Mouse (Mus musculus): ENCODE results near the gene Arhgef10l. TPM values are rescaled to one million over a fixed set of nuclear protein-coding genes. Genes with fewer than 3 reads are reported as not detected.
"Not testable (repeated sequence)": the region's sequence is repeated elsewhere in the genome, so short reads cannot be mapped to it uniquely, and the experiment has no call there.

The Arhgef10l gene
- polyA plus RNA-seq, 1 experiment, result 52.7 TPM

DNA sequence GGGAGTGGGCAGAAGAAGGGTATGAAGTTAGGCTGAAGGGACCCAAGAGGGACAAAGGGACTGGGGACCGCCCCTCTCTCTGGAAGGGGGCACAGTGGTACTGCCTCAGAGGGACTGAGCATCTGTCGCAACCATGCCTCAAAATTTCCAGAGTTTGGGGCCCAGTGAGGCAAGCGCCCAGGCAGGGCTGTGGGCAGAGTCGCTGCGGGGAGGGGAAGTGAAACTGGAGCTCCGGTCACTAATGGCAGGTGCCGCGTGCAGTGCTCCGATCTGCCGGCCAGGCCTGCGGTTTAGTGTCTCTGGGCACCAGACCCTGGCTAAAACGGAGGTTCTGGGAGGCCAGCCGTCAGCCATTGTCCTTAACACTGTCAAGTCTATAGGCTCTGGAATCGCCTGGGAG, 99.0 kb downstream of the Arhgef10l start:
- TF ChIP-seq POLR2A (IDR thresholded peaks at IDR 0.05; ENCODE audit: borderline replicate concordance, insufficient read depth, low read length), result no peak
- no peak for TF ChIP-seq CTCF (IDR thresholded peaks at IDR 0.05; ENCODE audit: borderline replicate concordance, insufficient read depth, low read depth, low read length)
- Histone ChIP-seq H3K4me1 (ENCODE audit: control insufficient read depth, insufficient read depth, low read length) (peaks cover 27% of the 10 kb centered on the region), H3K27ac (ENCODE audit: insufficient read depth, low read length) (no peak overlapping the region), H3K27me3 (ENCODE audit: control insufficient read depth, insufficient read depth, low read length) (no peaks in the 10 kb centered on the region), H3K4me3 (replicated peaks; ENCODE audit: insufficient read depth, low read depth, low read length) (no peak overlapping the region)
- DNase-seq, result no peak
- WGBS, result 91% methylated on average over 14 of the region's 14 CpGs

DNA sequence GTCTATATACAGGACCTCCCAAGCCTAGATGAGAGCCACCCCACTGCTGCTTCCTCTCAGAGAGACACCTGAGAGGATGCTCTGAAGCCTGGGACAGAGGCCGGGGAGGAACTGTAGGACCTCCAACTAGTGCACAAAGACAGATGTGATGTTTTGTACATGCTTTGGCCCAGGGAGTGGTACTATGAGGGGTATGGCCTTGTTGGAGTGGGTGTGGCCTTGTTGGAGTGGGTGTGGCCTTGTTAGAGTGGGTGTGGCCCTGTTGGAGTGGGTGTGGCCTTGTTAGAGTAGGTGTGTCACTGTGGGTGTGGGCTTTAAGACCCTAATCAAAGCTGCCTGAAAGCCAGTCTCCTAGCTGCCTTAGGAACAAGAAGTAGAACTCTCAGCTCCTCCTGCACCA, 101.4 kb downstream of the Arhgef10l start:
- peaks cover 23% of the 10 kb centered on the region for H3K4me1 ChIP-seq (ENCODE audit: control insufficient read depth, insufficient read depth, low read length)
- H3K27me3 ChIP-seq (ENCODE audit: control insufficient read depth, insufficient read depth, low read length); DNase-seq; H3K27ac ChIP-seq (ENCODE audit: insufficient read depth, low read length); H3K4me3 ChIP-seq (replicated peaks; ENCODE audit: insufficient read depth, low read depth, low read length): not testable (repeated sequence)
- WGBS, result 93% methylated on average over 1 of the region's 1 CpGs

DNA sequence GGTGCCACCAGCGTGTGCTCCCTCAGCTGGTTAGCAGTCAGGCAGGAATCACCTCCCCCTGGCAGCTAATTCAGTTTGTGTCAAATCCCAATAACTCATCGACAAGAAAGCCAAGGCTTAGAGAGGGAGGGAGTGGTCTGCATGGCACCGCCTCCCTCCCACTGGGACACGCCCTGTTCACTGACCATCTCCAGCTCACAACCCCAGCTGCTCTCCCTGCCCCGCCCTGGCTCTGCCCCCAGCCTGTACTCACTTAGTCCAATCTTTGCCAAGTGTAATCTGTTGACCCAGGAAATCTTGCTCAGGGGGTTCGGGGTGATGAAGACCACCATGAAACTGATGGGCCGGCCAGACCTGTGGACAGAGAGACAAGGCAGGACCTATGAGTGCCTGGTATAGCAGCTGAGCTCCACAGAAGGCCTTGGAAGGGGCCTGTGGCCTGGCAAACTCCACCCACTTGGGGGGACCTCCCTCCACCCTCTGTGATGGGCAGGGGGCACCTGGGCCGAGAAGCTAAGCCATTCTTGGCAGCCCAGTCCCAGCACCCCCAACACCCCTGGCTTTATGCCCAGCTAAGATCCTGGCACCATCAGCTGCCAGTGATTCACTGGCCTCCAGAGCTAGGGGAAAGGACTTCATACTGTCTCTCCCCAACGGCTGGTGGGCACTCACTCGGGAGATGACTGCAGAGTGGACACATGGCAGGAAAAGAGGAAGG, 103.2 kb downstream of the Arhgef10l start:
- TF ChIP-seq POLR2A (IDR thresholded peaks at IDR 0.05; ENCODE audit: borderline replicate concordance, insufficient read depth, low read length) (no peak), CTCF (IDR thresholded peaks at IDR 0.05; ENCODE audit: borderline replicate concordance, insufficient read depth, low read depth, low read length) (no peak)
- peak in 1 of 2 experiments; percentile 40 for DNase-seq
- Histone ChIP-seq H3K4me1 (ENCODE audit: control insufficient read depth, insufficient read depth, low read length) (peaks cover 9% of the 10 kb centered on the region), H3K27ac (ENCODE audit: insufficient read depth, low read length) (no peak overlapping the region), H3K4me3 (replicated peaks; ENCODE audit: insufficient read depth, low read depth, low read length) (no peak overlapping the region), H3K27me3 (ENCODE audit: control insufficient read depth, insufficient read depth, low read length) (no peaks in the 10 kb centered on the region)
- 32% methylated on average over 10 of the region's 10 CpGs for WGBS

DNA sequence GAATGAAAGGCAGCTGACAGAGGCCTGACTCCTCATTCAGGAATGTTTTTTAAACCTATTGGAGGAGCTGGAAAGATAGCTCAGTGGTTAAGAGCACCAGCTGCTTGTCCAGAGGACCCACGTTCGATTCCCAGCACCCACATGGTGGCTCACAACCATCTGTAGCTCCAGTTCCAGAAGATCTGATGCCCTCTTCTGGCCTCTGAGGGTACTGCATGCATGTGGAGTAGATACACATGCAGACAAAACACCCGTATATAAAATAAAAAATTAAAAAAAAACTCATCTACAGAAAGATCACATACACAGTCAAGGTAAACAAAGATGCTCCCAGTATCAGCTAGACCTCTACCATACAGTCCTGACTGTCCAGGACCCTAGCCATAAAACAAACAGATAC, 104.1 kb downstream of the Arhgef10l start:
- 97% methylated on average over 3 of the region's 3 CpGs for WGBS
- no peak overlapping the region for H3K4me3 ChIP-seq (replicated peaks; ENCODE audit: insufficient read depth, low read depth, low read length)
- no peak for DNase-seq
- 0 out of 2 replicates have a peak, but pooled peaks have one; percentile 9 for TF ChIP-seq CTCF (IDR thresholded peaks at IDR 0.05; ENCODE audit: borderline replicate concordance, insufficient read depth, low read depth, low read length)
- no peak for TF ChIP-seq POLR2A (IDR thresholded peaks at IDR 0.05; ENCODE audit: borderline replicate concordance, insufficient read depth, low read length)
- no peak overlapping the region for H3K27ac ChIP-seq (ENCODE audit: insufficient read depth, low read length)
- H3K27me3 ChIP-seq (ENCODE audit: control insufficient read depth, insufficient read depth, low read length), result no peaks in the 10 kb centered on the region
- peaks cover 7% of the 10 kb centered on the region for H3K4me1 ChIP-seq (ENCODE audit: control insufficient read depth, insufficient read depth, low read length)

DNA sequence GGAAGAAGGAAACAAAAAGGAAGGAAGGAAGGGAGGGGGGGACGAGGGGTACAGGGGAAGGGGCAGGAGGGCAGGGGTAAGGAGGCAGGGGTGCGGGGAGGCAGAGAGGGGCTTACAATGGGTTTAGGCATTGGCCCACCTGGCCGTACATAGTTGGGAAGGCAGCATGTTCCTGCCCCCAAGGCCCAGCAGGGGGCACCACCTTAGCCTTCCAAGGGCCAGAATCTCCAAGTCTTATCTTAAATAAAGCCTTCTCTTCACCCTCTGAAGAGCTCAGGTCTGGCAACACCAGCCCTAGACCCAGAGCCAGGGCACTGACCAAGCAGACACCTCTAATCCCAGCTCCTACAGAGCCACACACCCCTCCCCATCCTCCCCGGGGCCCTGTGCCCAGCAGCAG, 106.0 kb downstream of the Arhgef10l start:
- DNase-seq, result no peak
- Histone ChIP-seq H3K4me3 (replicated peaks; ENCODE audit: insufficient read depth, low read depth, low read length) (no peak overlapping the region), H3K4me1 (ENCODE audit: control insufficient read depth, insufficient read depth, low read length) (peaks cover 11% of the 10 kb centered on the region), H3K27me3 (ENCODE audit: control insufficient read depth, insufficient read depth, low read length) (no peaks in the 10 kb centered on the region), H3K27ac (ENCODE audit: insufficient read depth, low read length) (no peak overlapping the region)
- TF ChIP-seq POLR2A (IDR thresholded peaks at IDR 0.05; ENCODE audit: borderline replicate concordance, insufficient read depth, low read length), result no peak
- TF ChIP-seq CTCF (IDR thresholded peaks at IDR 0.05; ENCODE audit: borderline replicate concordance, insufficient read depth, low read depth, low read length), result peak; percentile 15; the same call in 1 of the 2 replicates
- 87% methylated on average over 4 of the region's 4 CpGs for WGBS

DNA sequence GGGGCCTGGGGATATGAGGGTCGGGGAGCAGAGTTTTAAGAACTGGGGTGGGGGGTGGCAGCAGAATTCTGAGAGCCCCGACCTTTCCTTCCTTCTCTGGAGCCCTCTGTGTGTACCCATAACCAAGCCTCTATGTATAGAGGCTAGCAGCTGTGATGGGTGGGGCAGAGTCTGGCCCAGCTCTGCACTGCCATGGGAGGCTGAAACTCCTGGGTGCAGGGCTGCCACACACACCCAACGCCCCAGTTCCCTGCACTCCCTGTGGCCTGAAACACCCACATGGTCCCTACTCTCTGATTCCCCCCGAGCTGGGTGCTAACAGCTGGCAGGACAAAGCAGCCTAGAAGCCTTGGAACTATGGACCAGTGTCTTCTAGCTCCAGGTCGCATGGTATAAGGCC, 107.6 kb downstream of the Arhgef10l start:
- TF ChIP-seq POLR2A (IDR thresholded peaks at IDR 0.05; ENCODE audit: borderline replicate concordance, insufficient read depth, low read length), result no peak
- no peak overlapping the region for H3K27ac ChIP-seq (ENCODE audit: insufficient read depth, low read length)
- no peak overlapping the region for H3K4me3 ChIP-seq (replicated peaks; ENCODE audit: insufficient read depth, low read depth, low read length)
- no peak for DNase-seq
- H3K27me3 ChIP-seq (ENCODE audit: control insufficient read depth, insufficient read depth, low read length), result no peaks in the 10 kb centered on the region
- peaks cover 9% of the 10 kb centered on the region for H3K4me1 ChIP-seq (ENCODE audit: control insufficient read depth, insufficient read depth, low read length)
- WGBS, result 82% methylated on average over 5 of the region's 5 CpGs

DNA sequence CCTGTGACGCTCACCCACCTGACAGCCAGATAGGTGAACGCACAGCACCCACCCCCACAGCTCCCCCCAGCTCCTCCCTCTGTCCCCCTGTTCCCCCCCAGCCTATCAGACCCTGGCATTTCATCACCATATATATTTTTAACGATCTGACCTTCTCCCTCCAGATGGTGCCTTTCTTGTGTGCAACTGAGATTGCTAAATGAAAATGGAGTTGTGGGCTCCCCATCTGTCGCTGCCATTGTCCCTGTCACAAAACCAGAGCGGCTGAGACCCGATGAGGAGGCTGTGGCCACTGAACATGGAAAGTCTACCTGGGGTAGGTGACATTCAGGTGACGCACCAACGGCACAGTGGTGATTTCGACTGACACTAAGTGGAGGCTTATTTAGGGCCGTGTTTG, 109.3 kb downstream of the Arhgef10l start:
- WGBS, result 64% methylated on average over 10 of the region's 10 CpGs
- no peak overlapping the region for H3K4me3 ChIP-seq (replicated peaks; ENCODE audit: insufficient read depth, low read depth, low read length)

DNA sequence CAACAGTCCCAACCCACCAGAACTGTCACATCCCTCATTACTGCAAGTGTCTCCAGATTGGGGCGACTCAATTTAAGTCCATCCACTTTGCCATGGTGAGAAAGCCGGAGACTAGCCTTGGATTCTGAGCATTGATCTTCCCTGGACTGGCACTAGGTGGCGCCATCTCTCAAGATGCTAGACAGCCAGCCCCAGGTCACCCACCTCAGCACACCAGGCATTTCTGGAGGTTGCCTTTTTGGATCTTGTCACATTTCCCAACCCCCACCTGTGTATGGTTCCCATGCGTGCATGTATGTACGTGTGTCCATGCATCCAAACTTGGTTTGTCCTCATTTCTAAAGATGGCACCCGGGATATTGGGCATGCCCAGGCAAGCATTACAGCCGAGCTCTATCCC, 110.5 kb downstream of the Arhgef10l start:
- WGBS, result 22% methylated on average over 7 of the region's 7 CpGs
- TF ChIP-seq CTCF (IDR thresholded peaks at IDR 0.05; ENCODE audit: borderline replicate concordance, insufficient read depth, low read depth, low read length) (peak; percentile 92), POLR2A (IDR thresholded peaks at IDR 0.05; ENCODE audit: borderline replicate concordance, insufficient read depth, low read length) (no peak)
- Histone ChIP-seq H3K27ac (ENCODE audit: insufficient read depth, low read length) (no peak overlapping the region), H3K4me1 (ENCODE audit: control insufficient read depth, insufficient read depth, low read length) (peaks cover 4% of the 10 kb centered on the region), H3K4me3 (replicated peaks; ENCODE audit: insufficient read depth, low read depth, low read length) (no peak overlapping the region), H3K27me3 (ENCODE audit: control insufficient read depth, insufficient read depth, low read length) (no peaks in the 10 kb centered on the region)
- peak; percentile 71 to 83 for DNase-seq

More for the DNA sequence above, 109.3 kb downstream of the Arhgef10l start:
- peaks cover 4% of the 10 kb centered on the region for H3K4me1 ChIP-seq (ENCODE audit: control insufficient read depth, insufficient read depth, low read length)
- H3K27ac ChIP-seq (ENCODE audit: insufficient read depth, low read length), result no peak overlapping the region
- DNase-seq, result no peak
- H3K27me3 ChIP-seq (ENCODE audit: control insufficient read depth, insufficient read depth, low read length), result no peaks in the 10 kb centered on the region
- TF ChIP-seq CTCF (IDR thresholded peaks at IDR 0.05; ENCODE audit: borderline replicate concordance, insufficient read depth, low read depth, low read length) (no peak), POLR2A (IDR thresholded peaks at IDR 0.05; ENCODE audit: borderline replicate concordance, insufficient read depth, low read length) (no peak)
